20 mouse cellular contexts compared by ENCODE assay signal in the genomic region with DNA sequence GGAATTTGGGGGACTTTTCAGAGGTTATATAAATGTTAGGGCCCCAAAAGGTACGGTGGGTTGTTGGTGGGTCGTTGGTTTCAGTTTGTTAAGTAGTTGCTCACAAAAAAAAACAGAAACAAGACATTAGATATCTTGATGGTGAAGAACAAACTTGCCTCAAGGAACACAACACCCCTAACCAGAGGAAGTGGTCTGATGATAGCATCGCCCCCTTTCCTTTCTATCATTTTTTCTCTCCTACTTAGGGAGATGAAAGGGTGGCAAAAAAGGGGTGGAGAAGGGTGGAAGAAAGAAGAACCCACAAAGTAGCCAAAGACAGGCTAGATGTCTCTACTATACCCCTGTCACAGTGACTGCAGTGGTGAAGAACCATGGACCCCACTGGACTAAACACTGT. TPM values are rescaled to one million over a fixed set of nuclear protein-coding genes. Genes with fewer than 3 reads are reported as not detected.
DNase-seq lines count a peak whose midpoint lies in the region; ATAC-seq and TF ChIP-seq lines count a peak whose summit lies in the region.
"Had no signal": no experiment of that assay in that cellular context is flagged by ENCODE, and none has a peak within 500 bp of the region (broad histone marks: within the 10 kb centered on the region; RNA-seq: fewer than 3 reads in every experiment).

No protein-coding gene starts in this region.

- no peak for DNase-seq in thymus, adult 2 months
- DNase-seq in thymus, adult 18-20 months = no peak
- peak; percentile 83 for DNase-seq in induced T-regulatory cell, adult 2 months (ENCODE audit: low read depth)
- no peak for DNase-seq in embryo, embryonic 11 days
- no peak for DNase-seq in right cerebral cortex, postnatal 36 days (ENCODE audit: low spot score in 2 of 2)
- DNase-seq: adrenal gland, postnatal 10 days; cerebellum, adult 11 months; cerebellum, adult 8-10 months; cerebellum, postnatal 25 days; gastrocnemius, postnatal 14 days; heart, adult 2 months had no signal

- H3K4me3 ChIP-seq in thymus, adult 2 months (ENCODE audit: control insufficient read depth, insufficient read depth, low read length) = no peak overlapping the region
- H3K4me3 ChIP-seq: embryonic facial prominence, embryonic 13.5 days; forebrain, embryonic 12.5 days; heart, adult 2 months; heart, embryonic 15.5 days; hindbrain, embryonic 10.5 days had no signal

- 3% methylated on average over 3 of the region's 3 CpGs for WGBS in thymus, adult 2 months

- no peak for TF ChIP-seq CTCF in thymus, adult 2 months (IDR thresholded peaks at IDR 0.05; ENCODE audit: borderline replicate concordance, control insufficient read depth, extremely low read depth, insufficient read depth, low read length, poor library complexity)

- peak; percentile 32 for ATAC-seq in CD4-positive, CD25-positive, alpha-beta regulatory T cell, adult 4 months
- no peak for ATAC-seq in megakaryocyte-erythroid progenitor cell, adult 5-6 weeks (replicated peaks; ENCODE audit: low FRiP score, low TSS enrichment, poor library complexity, severe bottlenecking)
- ATAC-seq: forebrain, embryonic 16.5 days had no signal

- H3K36me3 ChIP-seq in thymus, adult 2 months (ENCODE audit: control insufficient read depth, insufficient read depth, low read length) = no peaks in the 10 kb centered on the region
- H3K36me3 ChIP-seq: embryonic facial prominence, embryonic 13.5 days; forebrain, embryonic 12.5 days; heart, embryonic 15.5 days; hindbrain, embryonic 10.5 days had no signal

- peaks cover 32% of the 10 kb centered on the region for H3K4me1 ChIP-seq in thymus, adult 2 months (replicated peaks; ENCODE audit: control insufficient read depth, insufficient read depth, low read length)

- peak overlapping the region; percentile 2; the same call in 1 of the 2 replicates for H3K27ac ChIP-seq in thymus, adult 2 months (ENCODE audit: control insufficient read depth, insufficient read depth, low read length)
- H3K27ac ChIP-seq: embryonic facial prominence, embryonic 13.5 days; forebrain, embryonic 12.5 days; heart, adult 2 months; heart, embryonic 15.5 days; hindbrain, embryonic 10.5 days; hindbrain, embryonic 14.5 days had no signal

- TF ChIP-seq POLR2A in thymus, adult 2 months (IDR thresholded peaks at IDR 0.05; ENCODE audit: control insufficient read depth, extremely low read depth, insufficient read depth, low read length, poor library complexity) = no peak

- no peaks in the 10 kb centered on the region for H3K27me3 ChIP-seq in thymus, adult 2 months (ENCODE audit: control insufficient read depth, insufficient read depth, low read length)
- H3K27me3 ChIP-seq: CH12.LX; forebrain, embryonic 12.5 days; heart, embryonic 15.5 days had no signal

RNA-seq across cellular contexts. Expression of a gene that starts 17.4 kb away (rescaled TPM):
- 21.8 and 25.2 TPM in 2 replicates for polyA plus RNA-seq in thymus, adult 2 months (2012; rRNA removed)
- 100 to 1,000 TPM in 1 of 2 experiments, 10 to 100 TPM in 1; 51.7 to 101 TPM for polyA plus RNA-seq in CD4-positive, CD25-positive, alpha-beta regulatory T cell, adult 4 months (2017; shearing (Covaris generic))
- total RNA-seq in megakaryocyte-erythroid progenitor cell, adult 5-6 weeks (2014; fragmentation: Nextera tagmentation) = 0.83 and 1.5 TPM in 2 replicates
- total RNA-seq in megakaryocyte-erythroid progenitor cell, adult 5-6 weeks (2017) = 0.42 and 0.50 TPM in 2 replicates
